In the genomic region with DNA sequence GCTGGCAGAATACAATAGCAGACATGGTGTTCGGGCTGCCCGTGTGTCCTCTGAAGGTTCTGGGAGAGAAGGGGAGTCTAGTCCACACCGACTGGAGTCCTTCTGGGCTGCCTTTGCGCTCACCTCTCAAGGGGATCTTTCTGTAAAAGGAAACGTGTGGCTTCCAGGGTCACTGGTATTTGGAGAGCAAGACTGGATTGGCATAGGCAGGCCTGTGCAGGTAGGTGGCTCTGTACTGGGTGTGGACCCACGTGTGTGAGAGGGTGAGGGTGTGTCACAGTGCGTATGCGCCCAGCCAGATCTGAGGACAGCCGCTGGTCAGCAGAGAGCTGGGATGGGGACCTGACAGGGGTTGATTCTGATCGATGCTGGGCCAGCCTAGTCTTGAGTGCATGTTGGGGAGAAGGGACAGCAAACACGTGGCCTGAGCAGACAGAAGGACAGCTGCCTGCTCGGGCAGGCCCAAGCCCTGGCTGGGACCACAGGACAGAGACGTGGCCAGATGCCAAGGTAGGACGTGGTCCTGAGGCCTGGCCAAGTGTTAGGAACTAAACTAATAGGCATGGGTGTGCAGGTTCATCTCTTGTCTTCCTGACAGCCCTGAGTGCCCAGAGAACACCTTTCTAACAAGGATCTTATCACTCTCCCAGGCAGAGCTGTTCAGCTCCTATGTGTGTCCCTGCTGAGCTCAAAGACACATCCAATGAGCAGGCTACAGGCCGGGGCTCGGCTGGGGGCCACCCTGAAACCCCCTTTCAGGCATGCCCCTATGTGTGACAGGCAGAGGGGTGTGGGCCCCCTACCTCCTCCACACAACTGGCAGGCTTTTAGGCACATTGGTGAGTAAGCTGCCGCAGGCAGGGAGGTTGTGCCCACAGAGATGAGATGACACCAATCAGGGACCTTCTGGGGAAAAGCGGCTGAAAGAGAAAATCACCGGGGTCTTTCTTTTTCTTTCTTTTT, we compare ENCODE assay signal across 8 mouse cellular contexts. TPM values are rescaled to one million over a fixed set of nuclear protein-coding genes. Genes with fewer than 3 reads are reported as not detected.
DNase-seq lines count a peak whose midpoint lies in the region; ATAC-seq and TF ChIP-seq lines count a peak whose summit lies in the region.

No protein-coding gene starts in this region.

- peak overlapping the region; percentile 67 for H3K4me2 ChIP-seq in lung, embryonic 16.5 days (ENCODE audit: low read depth, low read length)
- peak overlapping the region; percentile 68 for H3K4me2 ChIP-seq in stomach, postnatal 0 days (replicated peaks; ENCODE audit: low read depth)

- TF ChIP-seq CTCF in stomach, postnatal 0 days (IDR thresholded peaks at IDR 0.05; ENCODE audit: low read depth) = peak; percentile 38

- peak overlapping the region; percentile 48 to 65 for H3K4me3 ChIP-seq in ES-E14 (ENCODE audit: insufficient read depth in 1 of 2, low read depth in 1 of 2, low read length in 2 of 2, poor library complexity in 1 of 2, severe bottlenecking in 1 of 2)
- peak overlapping the region; percentile 44 for H3K4me3 ChIP-seq in lung, embryonic 16.5 days (ENCODE audit: low read length)
- peak overlapping the region; percentile 42 for H3K4me3 ChIP-seq in stomach, postnatal 0 days (ENCODE audit: low read depth, low read length)

- in situ Hi-C loops in ES-E14 (cut with MboI; ENCODE audit: low sequenced_read_pairs in 2 of 2, unreplicated experiment in 2 of 2) = no loop called here

- H3K4me1 ChIP-seq in ES-E14 (ENCODE audit: control insufficient read depth in 2 of 2, insufficient read depth in 2 of 2, low read length in 2 of 2, poor library complexity in 1 of 2) = peaks cover 4 to 24% of the 10 kb centered on the region in 2 experiments; a peak in 3 of 4 replicates
- H3K4me1 ChIP-seq in lung, embryonic 16.5 days (replicated peaks; ENCODE audit: control insufficient read depth, insufficient read depth, low read length) = peaks cover 20% of the 10 kb centered on the region
- 0 out of 2 replicates have a peak, but pooled peaks cover 4% of the 10 kb centered on the region for H3K4me1 ChIP-seq in stomach, postnatal 0 days (replicated peaks; ENCODE audit: control insufficient read depth, insufficient read depth)

- no peak overlapping the region for H3K27ac ChIP-seq in ES-E14 (ENCODE audit: insufficient read depth, low read depth, low read length, poor library complexity, severe bottlenecking)
- no peak overlapping the region for H3K27ac ChIP-seq in lung, embryonic 16.5 days (ENCODE audit: low read length)
- H3K27ac ChIP-seq in stomach, postnatal 0 days (replicated peaks) = peak overlapping the region; percentile 83

- 45% methylated on average over 19 of the region's 19 CpGs for WGBS in lung, embryonic 16.5 days
- 58% methylated on average over 19 of the region's 19 CpGs for WGBS in stomach, postnatal 0 days

- H3K9ac ChIP-seq in ES-E14 (ENCODE audit: insufficient read depth, low read depth, low read length, poor library complexity, severe bottlenecking) = peak overlapping the region; percentile 16; the same call in 1 of the 2 replicates
- H3K9ac ChIP-seq in lung, embryonic 16.5 days (ENCODE audit: low read length) = peak overlapping the region; percentile 58
- H3K9ac ChIP-seq in stomach, postnatal 0 days (ENCODE audit: low read length) = peak overlapping the region; percentile 60

- TF ChIP-seq EP300 in stomach, postnatal 0 days (optimal IDR thresholded peaks at IDR 0.05) = no peak

- H3K27me3 ChIP-seq in lung, embryonic 16.5 days (ENCODE audit: control insufficient read depth, insufficient read depth, low read depth, low read length) = peaks cover 5% of the 10 kb centered on the region
- no peaks in the 10 kb centered on the region for H3K27me3 ChIP-seq in stomach, postnatal 0 days (ENCODE audit: control insufficient read depth, insufficient read depth, low read length)

- ATAC-seq in lung, embryonic 16.5 days (ENCODE audit: low read depth) = peak; percentile 64
- peak; percentile 87 for ATAC-seq in stomach, postnatal 0 days (ENCODE audit: low FRiP score, low TSS enrichment)

- no peaks in the 10 kb centered on the region for H3K9me3 ChIP-seq in ES-E14 (ENCODE audit: control insufficient read depth, insufficient read depth, low read depth, low read length)
- H3K9me3 ChIP-seq in lung, embryonic 16.5 days (ENCODE audit: control insufficient read depth, low read length) = no peaks in the 10 kb centered on the region
- H3K9me3 ChIP-seq in stomach, postnatal 0 days (ENCODE audit: control insufficient read depth, low read length) = no peaks in the 10 kb centered on the region

- H3K36me3 ChIP-seq in ES-E14 (ENCODE audit: control insufficient read depth, insufficient read depth, low read length, poor library complexity, severe bottlenecking) = no peaks in the 10 kb centered on the region
- no peaks in the 10 kb centered on the region for H3K36me3 ChIP-seq in lung, embryonic 16.5 days (ENCODE audit: control insufficient read depth, insufficient read depth, low read length)
- no peaks in the 10 kb centered on the region for H3K36me3 ChIP-seq in stomach, postnatal 0 days (ENCODE audit: control insufficient read depth, insufficient read depth, low read length)

- DNase-seq in adrenal gland, adult 2 months = peak; percentile 77
- DNase-seq in adrenal gland, adult 8-10 months = no peak
- no peak for DNase-seq in ES-E14 (ENCODE audit: low read depth, low spot score)
- DNase-seq in heart, adult 18-20 months = peak; percentile 61 to 74
- peak; percentile 50 for DNase-seq in kidney, adult 18-20 months
- peak; percentile 75 for DNase-seq in stomach, postnatal 0 days (ENCODE audit: low spot score)
- no peak for DNase-seq in natural killer cell, adult 2 months (ENCODE audit: low spot score in 2 of 2)

TF ChIP-seq in ES-E14, 5 proteins besides CTCF, POLR2A, EP300 and RAD21:
- TF ChIP-seq CHD2 (IDR thresholded peaks at IDR 0.05; ENCODE audit: low read depth, low read length) (no peak), ZNF384 (IDR thresholded peaks at IDR 0.05; ENCODE audit: low read depth, low read length) (no peak), ZC3H11A (IDR thresholded peaks at IDR 0.05; ENCODE audit: borderline replicate concordance, low read depth, low read length) (no peak), MAFK (IDR thresholded peaks at IDR 0.05; ENCODE audit: insufficient read depth, low read depth, low read length) (no peak), HCFC1 (IDR thresholded peaks at IDR 0.05; ENCODE audit: borderline replicate concordance, insufficient read depth, low read length) (no peak)

RNA-seq across cellular contexts. Expression of gene Pak6, which starts 1.0 kb away (rescaled TPM):
- total RNA-seq in adrenal gland, adult 2 months (2021) = 10 to 100 TPM; 12.0 to 22.5 TPM
- polyA plus RNA-seq in adrenal gland, adult 2 months (2012; rRNA removed) = 35.3 and 38.7 TPM in 2 replicates
- total RNA-seq in adrenal gland, adult 8-10 months (2022) = 10 to 100 TPM; 27.0 to 35.6 (median 28.7) TPM
- total RNA-seq in ES-E14 (2012; rRNA removed) = 0.85 and 3.1 TPM in 2 replicates
- 1 to 10 TPM; 9.0 to 9.3 TPM for total RNA-seq in heart, adult 18-20 months (2021)
- polyA plus RNA-seq in lung, embryonic 16.5 days (2015; fragmentation: Nextera tagmentation; extraction: Ambion mirVana) = 2.2 and 3.9 TPM in 2 replicates
- 3.7 and 5.3 TPM in 2 replicates for polyA plus RNA-seq in stomach, postnatal 0 days (2015; fragmentation: Nextera tagmentation; extraction: Ambion mirVana)

RNA-seq across cellular contexts. Expression of gene Ankrd63, which starts 39.7 kb away (rescaled TPM):
- total RNA-seq in adrenal gland, adult 2 months (2021) = under 1 TPM; 0.14 to 0.35 TPM
- polyA plus RNA-seq in adrenal gland, adult 2 months (2012; rRNA removed) = 0.26 and 0.29 TPM in 2 replicates
- total RNA-seq in adrenal gland, adult 8-10 months (2022) = under 1 TPM; 0.11 to 0.84 (median 0.36) TPM
- 0.05 TPM in 1 of 2 replicates, not detected in the other for total RNA-seq in ES-E14 (2012; rRNA removed)
- total RNA-seq in heart, adult 18-20 months (2021) = 1 to 10 TPM; 1.1 to 1.3 TPM
- polyA plus RNA-seq in lung, embryonic 16.5 days (2015; fragmentation: Nextera tagmentation; extraction: Ambion mirVana) = 0.06 and 0.11 TPM in 2 replicates
- polyA plus RNA-seq in stomach, postnatal 0 days (2015; fragmentation: Nextera tagmentation; extraction: Ambion mirVana) = 0.11 and 0.27 TPM in 2 replicates

Comparison
In these comparisons a context has a peak if more than half of its experiments do, and no peak if none do; other contexts are left out.
1. DNase-seq: peak in adrenal gland, adult 2 months (single experiment), heart, adult 18-20 months (2 of 2), kidney, adult 18-20 months (single experiment) and stomach, postnatal 0 days (single experiment); none in adrenal gland, adult 8-10 months (single experiment), ES-E14 (single experiment) and natural killer cell, adult 2 months (0 of 2).
2. Peak in every context shown above with its lines, with median percentiles within 50 percentile points of each other: H3K4me3 ChIP-seq and H3K9ac ChIP-seq.